Mouse (Mus musculus) layer of hippocampus, adult 8-10 months (tissue): ENCODE results near the gene Rhot1. TPM values are rescaled to one million over a fixed set of nuclear protein-coding genes. Genes with fewer than 3 reads are reported as not detected.
"Not testable (repeated sequence)": the region's sequence is repeated elsewhere in the genome, so short reads cannot be mapped to it uniquely, and the experiment has no call there.

Experiments
- DNase-seq, 2 experiments: peaks; one replicate each; pipeline ENCODE4 v3.0.0; 2022; ENCODE audit warnings: low spot score in 2 of 2
- total RNA-seq, 4 experiments: library from RNA; stranded (reverse); gene quantifications; 2 replicates each; pipeline ENCODE4 v1.2.4; 2022

Rhot1 gene
- total RNA-seq, result 10 to 100 TPM; 61.3 to 76.0 (median 67.7) TPM

- DNase-seq, result peak; percentile 89 to 96
Observed at GRCm38 (mm10) chr11:80208860-80209800, at the start of gene Rhot1. Rhot1 (plus strand) TSS chr11:80209019.

- no peak for DNase-seq
Observed at GRCm38 (mm10) chr11:80161041-80161440, 47.8 kb upstream of the Rhot1 start.

GRCm38 (mm10) chr11:80163362-80164116 lies 45.3 kb upstream of the Rhot1 start:
- DNase-seq, result no peak

- DNase-seq, result no peak
Observed at GRCm38 (mm10) chr11:80164224-80164623, 44.6 kb upstream of the Rhot1 start.

GRCm38 (mm10) chr11:80168121-80168520 lies 40.7 kb upstream of the Rhot1 start:
- no peak for DNase-seq

GRCm38 (mm10) chr11:80168611-80169249 lies 40.1 kb upstream of the Rhot1 start:
- DNase-seq, result no peak

- no peak for DNase-seq
Observed at GRCm38 (mm10) chr11:80169629-80170028, 39.2 kb upstream of the Rhot1 start.

GRCm38 (mm10) chr11:80170351-80170750 lies 38.5 kb upstream of the Rhot1 start:
- DNase-seq, result no peak

GRCm38 (mm10) chr11:80171884-80172283 lies 36.9 kb upstream of the Rhot1 start:
- no peak for DNase-seq

- no peak for DNase-seq
Observed at GRCm38 (mm10) chr11:80173963-80174670, 34.7 kb upstream of the Rhot1 start.

GRCm38 (mm10) chr11:80176911-80177895 lies 31.6 kb upstream of the Rhot1 start:
- DNase-seq, result no peak

GRCm38 (mm10) chr11:80178316-80178715 lies 30.5 kb upstream of the Rhot1 start:
- no peak for DNase-seq

- DNase-seq, result no peak
Observed at GRCm38 (mm10) chr11:80181021-80181749, 27.6 kb upstream of the Rhot1 start.

- DNase-seq, result not testable (repeated sequence)
Observed at GRCm38 (mm10) chr11:80183054-80183704, 25.6 kb upstream of the Rhot1 start.

- DNase-seq, result peak; percentile 81 to 82
Observed at GRCm38 (mm10) chr11:80183705-80184255, 25.0 kb upstream of the Rhot1 start, which contains the start of gene Rnf135. Rnf135 (plus strand) TSS chr11:80183851.

- no peak for DNase-seq
Observed at GRCm38 (mm10) chr11:80184531-80185071, 24.2 kb upstream of the Rhot1 start.

- DNase-seq, result not testable (repeated sequence)
Observed at GRCm38 (mm10) chr11:80185441-80185976, 23.3 kb upstream of the Rhot1 start.

- no peak for DNase-seq
Observed at GRCm38 (mm10) chr11:80190280-80190679, 18.5 kb upstream of the Rhot1 start.
